Mouse (Mus musculus): ENCODE measurements around the gene Tubb4a.

Tubb4a gene

GRCm38 (mm10) chr17:57058891-57059485 is 28.6 kb downstream of the Tubb4a start, which contains the start of gene Crb3:
Crb3 (plus strand) TSS chr17:57059105.
- DNase-seq (ENCODE audit: low read depth): no peak

- no peak for DNase-seq (ENCODE audit: low read depth)
These were observed 31.3 kb downstream of the Tubb4a start for GRCm38 (mm10) chr17:57056246-57056645.

- DNase-seq (ENCODE audit: low read depth): peak; percentile 78
These were observed 35.9 kb downstream of the Tubb4a start for GRCm38 (mm10) chr17:57051679-57052078.

- DNase-seq (ENCODE audit: low read depth): peak; percentile 33
These were observed 38.8 kb downstream of the Tubb4a start for GRCm38 (mm10) chr17:57048816-57049215.

- peak; percentile 14 for DNase-seq (ENCODE audit: low read depth)
These were observed 40.2 kb downstream of the Tubb4a start for GRCm38 (mm10) chr17:57047406-57047805.

- no peak for DNase-seq (ENCODE audit: low read depth)
These were observed 46.0 kb downstream of the Tubb4a start, which contains the start of gene Slc25a41 for GRCm38 (mm10) chr17:57041554-57041953. Slc25a41 (minus strand) TSS chr17:57041654.

GRCm38 (mm10) chr17:57038978-57039377 is 48.6 kb downstream of the Tubb4a start:
- no peak for DNase-seq (ENCODE audit: low read depth)

- peak; percentile 26 for DNase-seq (ENCODE audit: low read depth)
These were observed 54.7 kb downstream of the Tubb4a start for GRCm38 (mm10) chr17:57032854-57033253.

GRCm38 (mm10) chr17:57031661-57032420 is 55.7 kb downstream of the Tubb4a start:
- DNase-seq (ENCODE audit: low read depth): peak; percentile 100

GRCm38 (mm10) chr17:57030931-57031660 is 56.5 kb downstream of the Tubb4a start, which contains the start of gene Khsrp:
Khsrp (minus strand) TSS chr17:57031522.
- no peak for DNase-seq (ENCODE audit: low read depth)

Measured in 416B (cell line).